Mouse (Mus musculus) macrophage (primary cell): ENCODE results near the gene Brd3. TPM values are rescaled to one million over a fixed set of nuclear protein-coding genes. Genes with fewer than 3 reads are reported as not detected.

ENCODE experiments used
- H3K27ac ChIP-seq: fragments of 350-480 bp; formaldehyde crosslinking; 2 replicates; pipeline ENCODE4 v1.9.0; 2021
- H3K36me3 ChIP-seq: fragments of 350-480 bp; formaldehyde crosslinking; 2 replicates; pipeline ENCODE4 v1.9.0; 2021; ENCODE audit errors: inconsistent target
- H3K4me3 ChIP-seq: fragments of 350-480 bp; formaldehyde crosslinking; 2 replicates; pipeline ENCODE4 v1.9.0; 2021; ENCODE audit errors: inconsistent target
- H3K79me2 ChIP-seq: fragments of 350-480 bp; formaldehyde crosslinking; 2 replicates; pipeline ENCODE4 v1.9.0; 2021; ENCODE audit errors: inconsistent target
- WGBS: methylation state at CpG from one replicate; pipeline ENCODE4 v1.1.7; 2026; ENCODE audit warnings: inconsistent platforms; ENCODE audit not compliant: missing documents; 5-methylcytosine and 5-hydroxymethylcytosine counted together
- polyA plus RNA-seq: library from polyadenylated mRNA; stranded (reverse); fragments of 250-400 nt; gene quantifications from 3 replicates; pipeline ENCODE4 v1.2.4, GENCODE M21; 2018; ENCODE audit warnings: inconsistent platforms

Gene Brd3
- polyA plus RNA-seq, 1 experiment from 2014 or later = 33.6 TPM

- H3K4me3 ChIP-seq = no peak overlapping the region
- H3K27ac ChIP-seq = peak overlapping the region; percentile 88
Measured at GRCm38 (mm10) chr2:27417648-27418153, 89.8 kb downstream of the Brd3 start.

GRCm38 (mm10) chr2:27416425-27416824 is 91.0 kb downstream of the Brd3 start:
- Histone ChIP-seq H3K36me3 (no peaks in the 10 kb centered on the region), H3K27ac (peak overlapping the region; percentile 15; the same call in 1 of the 2 replicates), H3K4me3 (no peak overlapping the region), H3K79me2 (peaks cover 95% of the 10 kb centered on the region; the same call in 1 of the 2 replicates)
- 26% methylated on average over 3 of the region's 3 CpGs for WGBS

More at GRCm38 (mm10) chr2:27417648-27418153, 89.8 kb downstream of the Brd3 start:
- H3K79me2 ChIP-seq = peaks cover 95% of the 10 kb centered on the region
- H3K36me3 ChIP-seq = no peaks in the 10 kb centered on the region
- WGBS = 87% methylated on average over 5 of the region's 5 CpGs

- Histone ChIP-seq H3K79me2 (peaks cover 95% of the 10 kb centered on the region; the same call in 1 of the 2 replicates), H3K4me3 (no peak overlapping the region), H3K27ac (no peak overlapping the region), H3K36me3 (no peaks in the 10 kb centered on the region)
- WGBS = 70% methylated on average over 11 of the region's 11 CpGs
Measured at GRCm38 (mm10) chr2:27415060-27415783, 92.2 kb downstream of the Brd3 start.

GRCm38 (mm10) chr2:27413936-27414657 is 93.4 kb downstream of the Brd3 start:
- Histone ChIP-seq H3K36me3 (no peaks in the 10 kb centered on the region), H3K27ac (no peak overlapping the region), H3K79me2 (peaks cover 95% of the 10 kb centered on the region; the same call in 1 of the 2 replicates), H3K4me3 (no peak overlapping the region)
- 69% methylated on average over 16 of the region's 16 CpGs for WGBS

GRCm38 (mm10) chr2:27413582-27413935 is 93.9 kb downstream of the Brd3 start:
- WGBS = 100% methylated on average over 2 of the region's 2 CpGs
- Histone ChIP-seq H3K4me3 (no peak overlapping the region), H3K36me3 (no peaks in the 10 kb centered on the region), H3K79me2 (peaks cover 98% of the 10 kb centered on the region; the same call in 1 of the 2 replicates), H3K27ac (no peak overlapping the region)

- Histone ChIP-seq H3K4me3 (no peak overlapping the region), H3K79me2 (peaks cover 100% of the 10 kb centered on the region; the same call in 1 of the 2 replicates), H3K27ac (peak overlapping the region; percentile 28), H3K36me3 (no peaks in the 10 kb centered on the region)
- WGBS = 64% methylated on average over 7 of the region's 7 CpGs
Measured at GRCm38 (mm10) chr2:27412245-27412800, 95.1 kb downstream of the Brd3 start.

GRCm38 (mm10) chr2:27411688-27412174 is 95.7 kb downstream of the Brd3 start:
- Histone ChIP-seq H3K27ac (peak overlapping the region; percentile 28), H3K36me3 (no peaks in the 10 kb centered on the region), H3K79me2 (peaks cover 100% of the 10 kb centered on the region; the same call in 1 of the 2 replicates), H3K4me3 (no peak overlapping the region)
- 23% methylated on average over 8 of the region's 8 CpGs for WGBS

GRCm38 (mm10) chr2:27410518-27411140 is 96.8 kb downstream of the Brd3 start:
- Histone ChIP-seq H3K27ac (no peak overlapping the region), H3K79me2 (peaks cover 100% of the 10 kb centered on the region; the same call in 1 of the 2 replicates), H3K36me3 (no peaks in the 10 kb centered on the region), H3K4me3 (no peak overlapping the region)
- 90% methylated on average over 5 of the region's 6 CpGs for WGBS

- Histone ChIP-seq H3K36me3 (no peaks in the 10 kb centered on the region), H3K4me3 (no peak overlapping the region), H3K27ac (no peak overlapping the region), H3K79me2 (peaks cover 93% of the 10 kb centered on the region; the same call in 1 of the 2 replicates)
- 94% methylated on average over 2 of the region's 3 CpGs for WGBS
Measured at GRCm38 (mm10) chr2:27408194-27408593, 99.3 kb downstream of the Brd3 start.

GRCm38 (mm10) chr2:27406928-27407327 is 100.5 kb downstream of the Brd3 start:
- no peak overlapping the region for H3K4me3 ChIP-seq
- H3K79me2 ChIP-seq = peaks cover 92% of the 10 kb centered on the region; the same call in 1 of the 2 replicates
- H3K36me3 ChIP-seq = no peaks in the 10 kb centered on the region
- 74% methylated on average over 5 of the region's 5 CpGs for WGBS
- no peak overlapping the region for H3K27ac ChIP-seq

GRCm38 (mm10) chr2:27405094-27405884 is 102.2 kb downstream of the Brd3 start:
- Histone ChIP-seq H3K27ac (peak overlapping the region; percentile 15; the same call in 1 of the 2 replicates), H3K79me2 (peaks cover 75% of the 10 kb centered on the region; the same call in 1 of the 2 replicates), H3K4me3 (no peak overlapping the region), H3K36me3 (no peaks in the 10 kb centered on the region)
- WGBS = 76% methylated on average over 5 of the region's 5 CpGs

GRCm38 (mm10) chr2:27404375-27405093 is 102.9 kb downstream of the Brd3 start:
- H3K79me2 ChIP-seq = peaks cover 73% of the 10 kb centered on the region; the same call in 1 of the 2 replicates
- H3K4me3 ChIP-seq = no peak overlapping the region
- H3K36me3 ChIP-seq = no peaks in the 10 kb centered on the region
- WGBS = 80% methylated on average over 6 of the region's 6 CpGs
- peak overlapping the region; percentile 15; the same call in 1 of the 2 replicates for H3K27ac ChIP-seq

- Histone ChIP-seq H3K27ac (no peak overlapping the region), H3K4me3 (no peak overlapping the region), H3K79me2 (peaks cover 72% of the 10 kb centered on the region; the same call in 1 of the 2 replicates), H3K36me3 (no peaks in the 10 kb centered on the region)
- WGBS = 53% methylated on average over 2 of the region's 2 CpGs
Measured at GRCm38 (mm10) chr2:27401544-27401943, 105.9 kb downstream of the Brd3 start.
